Mouse (Mus musculus) adrenal gland, adult 2 months (tissue): ENCODE measurements around the gene Timm17a. TPM values are rescaled to one million over a fixed set of nuclear protein-coding genes. Genes with fewer than 3 reads are reported as not detected.

Experiments
- DNase-seq: peaks from one replicate; pipeline ENCODE4 v3.0.0; 2021
- long read RNA-seq: library from polyadenylated mRNA; stranded (forward); transcript quantifications from one replicate; pipeline ENCODE4 v2.0.0, GENCODE M21; 2021
- polyA plus RNA-seq: library from polyadenylated mRNA; depleted of rRNA; stranded (reverse); fragments of >200 nt; gene quantifications from 2 replicates; pipeline ENCODE4 v1.2.3, GENCODE M21; 2012; rRNA removed
- total RNA-seq, 2 experiments: library from RNA; stranded (reverse); gene quantifications; 2 replicates each; pipeline ENCODE4 v1.2.3; 2021

Timm17a gene
- total RNA-seq (100 to 1,000 TPM; 174 to 237 TPM), polyA plus RNA-seq (40.7 and 54.2 TPM in 2 replicates)
- long read RNA-seq, full-length matches to known transcripts = 114 of 123 reads
- long read RNA-seq, partial matches to known transcripts = 3 of 123 reads
- long read RNA-seq, other reads (novel, unspliced or antisense) = 6 of 123 reads

DNA sequence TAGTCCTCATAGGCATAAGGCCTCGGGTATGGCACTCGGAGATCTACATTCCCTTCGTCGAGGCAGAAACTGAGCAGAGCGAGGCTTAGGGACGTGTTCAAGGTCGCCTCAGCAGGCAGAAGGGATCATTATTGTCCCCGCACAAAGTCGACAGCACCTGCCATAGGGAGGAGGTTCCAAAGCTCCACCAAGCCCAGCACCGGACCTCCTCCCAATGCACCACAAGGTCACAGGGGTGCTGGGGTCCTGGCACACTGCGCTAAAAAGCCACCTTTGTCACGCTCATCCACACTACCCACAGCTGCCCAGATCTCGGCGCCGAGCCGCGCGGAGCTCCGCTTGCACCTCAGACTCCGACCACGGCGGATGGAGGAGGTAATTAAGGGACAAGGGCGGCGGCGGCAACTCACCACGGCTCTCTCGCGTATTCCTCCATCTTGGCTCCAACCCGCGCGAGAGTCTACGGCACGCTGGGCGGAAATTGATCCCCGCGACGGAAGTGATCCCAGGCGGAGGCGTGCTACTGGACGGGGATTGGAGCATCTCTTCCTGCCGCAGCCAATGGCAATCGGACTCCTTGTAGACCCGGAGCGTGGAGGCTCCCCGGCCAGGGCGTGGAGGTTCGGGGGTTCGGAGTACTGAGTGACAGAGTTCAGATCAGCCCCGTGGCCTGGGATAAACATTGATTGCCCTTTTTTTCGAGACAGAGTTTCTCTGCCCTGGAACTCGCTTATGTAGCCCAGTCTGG, at the start of gene Timm17a:
Gene Timm17a, minus strand, starts transcription at position 495 of the 748 bp plus-strand sequence.
- DNase-seq = peak; percentile 95

DNA sequence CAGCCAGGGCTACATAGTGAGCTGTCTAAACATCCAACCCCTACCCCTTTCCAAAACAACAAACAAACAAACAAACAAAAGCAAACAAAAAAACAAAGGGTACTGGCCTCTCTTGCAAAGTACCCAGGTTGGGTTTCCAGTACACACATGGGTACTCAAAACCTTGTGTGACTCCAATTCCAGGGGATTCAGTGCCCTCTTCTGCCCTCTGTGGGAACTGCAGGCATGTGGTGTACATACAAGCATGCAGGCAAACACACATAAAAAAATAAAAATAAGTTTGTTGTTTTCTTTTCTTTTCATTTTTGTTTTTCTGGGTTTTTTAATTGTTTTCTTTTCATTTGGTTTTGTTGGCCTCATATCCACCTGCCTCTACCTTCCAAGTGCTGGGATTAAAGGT, 48.5 kb upstream of the Timm17a start:
- no peak for DNase-seq

DNA sequence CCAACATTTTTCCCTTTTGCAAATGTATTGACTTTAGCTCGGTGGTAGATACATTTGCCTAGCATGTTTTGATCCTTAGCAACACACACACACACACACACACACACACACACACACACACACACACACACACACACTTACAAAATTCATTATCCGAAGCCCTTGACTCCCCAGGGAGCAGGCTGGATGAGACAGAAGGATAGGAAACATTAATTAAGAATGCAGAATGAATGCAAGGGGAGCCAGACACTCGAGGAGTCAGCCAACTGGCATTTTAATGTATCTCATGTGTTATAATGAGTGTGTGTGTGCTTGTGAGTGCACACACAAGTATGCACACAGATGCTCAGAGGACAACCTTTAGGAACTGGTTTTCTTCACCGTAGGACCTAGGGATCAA, 47.9 kb upstream of the Timm17a start:
- no peak for DNase-seq

DNA sequence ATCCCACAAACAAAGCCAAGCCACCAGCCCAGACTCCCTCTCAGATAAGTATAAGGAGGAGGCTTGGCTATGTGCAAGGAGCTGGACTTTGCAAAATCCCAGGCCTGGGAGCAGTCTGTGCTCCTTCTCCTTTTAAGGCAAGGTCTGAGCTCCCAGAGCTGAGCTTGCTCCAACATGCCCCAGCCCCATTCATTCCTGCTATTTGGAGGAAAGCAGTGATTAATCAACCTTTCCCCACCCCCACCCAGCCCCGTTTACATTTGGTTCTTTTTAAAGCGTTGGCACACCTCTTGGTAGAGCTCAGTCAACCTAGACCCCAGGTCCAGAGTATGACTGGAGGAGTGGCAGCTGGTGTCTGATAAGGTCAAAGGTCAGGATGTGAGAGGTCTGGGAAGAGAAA, 45.5 kb upstream of the Timm17a start:
- no peak for DNase-seq

DNA sequence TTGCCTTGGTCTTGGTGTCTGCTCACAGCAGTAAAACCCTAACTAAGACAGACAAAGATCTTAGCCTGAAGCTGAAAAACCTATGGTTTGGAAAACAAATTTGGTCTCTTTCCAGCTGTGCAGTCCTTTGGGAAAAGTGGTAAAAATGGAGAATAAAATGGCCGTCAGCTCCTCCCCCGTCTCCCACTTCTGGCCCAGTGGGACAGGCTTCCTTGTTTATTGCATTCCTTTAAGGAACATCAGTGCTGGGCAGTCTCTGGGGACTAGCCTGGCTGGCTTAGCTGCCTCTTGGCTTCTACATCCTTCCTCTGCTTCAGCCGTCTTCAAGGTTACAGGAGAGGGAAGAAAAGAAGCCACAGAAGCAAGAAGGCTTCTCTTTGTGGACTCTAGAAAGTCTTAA, 38.4 kb upstream of the Timm17a start:
- peak; percentile 34 for DNase-seq

DNA sequence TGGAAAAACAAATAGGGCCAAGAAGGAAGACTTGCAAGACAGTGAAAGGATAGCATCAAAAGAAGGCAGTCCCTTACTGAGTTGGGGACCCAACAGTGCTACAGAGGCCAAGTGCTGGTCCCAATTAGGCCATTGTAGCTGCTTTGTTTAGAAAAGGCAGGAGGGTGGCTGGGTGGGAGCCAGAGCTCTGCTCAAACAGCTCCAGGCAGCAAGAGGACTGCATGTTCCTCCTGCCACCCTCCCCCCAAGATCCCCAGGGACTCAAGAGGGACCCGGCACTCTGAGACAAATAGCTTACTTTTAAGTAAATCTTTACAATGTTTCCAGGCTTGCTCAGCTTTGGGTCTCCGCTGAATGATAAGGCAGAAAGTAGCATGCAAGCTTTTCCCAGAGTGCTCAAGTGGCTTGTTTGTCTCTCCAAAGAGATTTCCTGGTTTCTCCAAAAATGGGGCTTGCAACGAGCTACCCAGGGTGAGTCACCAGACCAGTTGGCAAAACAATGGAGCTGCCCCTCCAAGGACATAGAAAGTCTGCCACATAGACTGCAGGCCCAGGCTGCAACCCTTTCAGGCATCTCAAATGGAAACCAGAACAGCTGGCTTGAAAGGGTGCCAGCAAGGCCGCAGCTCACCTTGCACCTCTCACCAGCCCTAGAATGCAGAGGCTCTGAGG, 34.1 kb upstream of the Timm17a start:
- DNase-seq = peak; percentile 80

DNA sequence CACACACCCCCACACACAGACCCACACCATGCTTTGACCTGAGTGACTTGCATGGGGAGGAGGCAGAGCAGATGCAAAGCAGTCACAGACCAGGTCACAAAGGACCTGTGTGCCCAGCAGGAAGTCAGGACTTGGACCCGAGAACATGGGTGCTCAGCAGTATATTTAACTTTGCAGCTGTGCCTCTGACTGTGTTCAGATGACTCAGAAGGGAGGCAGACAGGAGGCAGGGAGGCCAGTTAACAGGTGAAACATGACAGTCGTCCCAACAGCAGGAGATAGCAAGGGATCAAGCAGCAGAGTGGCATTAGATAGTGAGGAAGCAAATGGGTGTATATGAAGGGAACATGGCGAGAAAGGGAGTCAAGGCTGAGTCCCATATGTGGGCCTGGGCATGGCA, 33.3 kb upstream of the Timm17a start:
- no peak for DNase-seq

DNA sequence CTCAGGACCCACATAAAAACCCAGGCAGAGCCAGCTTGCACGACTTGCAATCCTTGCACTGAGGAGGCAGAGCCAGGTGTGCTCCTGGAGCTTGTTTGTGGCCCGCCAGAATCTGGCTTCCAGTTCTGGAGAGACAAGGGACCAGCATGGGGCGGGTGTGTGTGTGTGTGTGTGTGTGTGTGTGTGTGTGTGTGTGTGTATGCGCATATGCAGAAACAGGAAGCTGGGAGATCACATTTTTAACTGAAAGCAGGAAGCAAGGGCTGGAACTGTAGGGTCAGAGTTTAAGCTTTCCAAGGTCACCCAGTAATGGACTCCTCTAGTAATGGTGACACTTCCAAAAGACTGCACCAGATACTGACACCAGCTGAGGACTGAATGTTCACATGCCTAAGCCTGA, 30.4 kb upstream of the Timm17a start:
- DNase-seq = no peak

DNA sequence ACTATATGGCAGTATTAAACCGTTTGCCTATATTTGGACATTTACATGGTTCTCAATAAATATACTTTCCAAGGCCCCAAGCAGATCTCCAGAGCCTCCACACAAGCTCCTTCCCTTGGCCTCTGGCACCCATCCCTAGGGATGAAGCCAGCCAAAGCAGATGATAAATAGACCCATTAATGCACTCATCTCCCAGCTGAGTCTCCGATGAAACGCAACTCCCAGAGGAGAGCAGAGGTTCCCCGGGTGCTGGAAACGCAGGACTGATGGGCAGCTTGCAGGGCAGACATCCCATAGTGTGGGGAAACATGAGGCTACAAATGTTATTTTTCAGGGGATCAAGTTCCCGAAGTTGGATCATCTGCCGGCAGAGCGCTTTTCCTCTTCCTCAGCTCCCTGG, 28.4 kb upstream of the Timm17a start:
- no peak for DNase-seq

DNA sequence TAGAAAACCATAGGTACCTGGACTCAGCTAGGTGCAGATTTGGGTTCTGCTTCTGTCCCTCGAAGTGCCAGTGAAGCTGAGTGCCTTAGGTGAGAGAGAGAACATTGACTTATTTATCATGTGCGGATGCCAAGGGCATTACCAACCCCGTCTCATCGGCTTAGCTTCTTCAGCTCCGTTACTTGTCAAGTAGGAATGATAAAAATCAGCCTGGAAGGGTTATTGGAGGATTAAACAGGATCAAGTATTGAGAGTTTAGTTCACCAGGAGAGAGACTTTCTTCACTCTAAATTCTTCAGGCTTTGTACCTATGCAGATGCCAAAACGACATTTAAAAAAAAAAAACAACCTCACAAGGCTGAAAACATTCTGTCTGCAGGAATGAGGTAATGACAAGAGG, 17.0 kb upstream of the Timm17a start:
- no peak for DNase-seq

DNA sequence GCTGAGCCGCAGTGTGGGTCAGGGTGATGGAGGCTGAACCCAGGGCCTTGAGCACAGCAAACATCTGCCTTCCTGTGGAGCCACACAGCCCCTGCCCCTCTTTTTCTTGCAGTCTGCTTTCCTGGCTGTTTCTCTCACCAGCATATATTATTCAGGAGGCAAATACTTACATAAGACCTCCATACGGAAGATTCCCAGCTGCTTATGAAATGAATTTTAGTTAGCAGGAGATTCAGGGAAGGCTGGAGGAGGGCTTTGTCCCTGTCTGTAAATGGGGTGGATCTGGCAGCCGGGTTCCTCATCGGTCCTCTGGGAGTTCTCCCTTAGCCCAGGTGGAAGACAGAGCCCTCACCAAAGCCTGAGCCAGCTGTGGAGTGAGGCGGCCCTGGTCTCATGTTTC, 14.8 kb upstream of the Timm17a start:
- no peak for DNase-seq

DNA sequence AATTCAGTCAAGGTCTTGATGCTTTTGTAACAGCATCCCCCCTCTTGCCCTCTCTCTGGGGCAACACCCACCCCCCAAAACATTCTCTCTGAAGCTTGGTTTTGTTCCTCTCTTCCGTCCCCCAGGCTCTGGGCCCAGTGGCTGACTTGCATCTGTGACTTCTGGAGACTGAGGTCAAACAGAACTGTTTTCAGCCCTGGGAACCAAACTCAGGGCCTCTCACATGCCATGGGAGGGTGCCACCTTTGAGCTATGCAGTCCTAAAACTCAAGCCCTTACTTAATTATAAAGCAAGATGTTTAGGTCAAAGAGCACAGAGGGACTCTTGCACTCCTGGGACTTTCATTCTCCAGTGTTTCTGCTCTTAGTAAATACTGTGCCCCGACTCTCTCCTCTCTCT, 12.4 kb upstream of the Timm17a start:
- DNase-seq = no peak

DNA sequence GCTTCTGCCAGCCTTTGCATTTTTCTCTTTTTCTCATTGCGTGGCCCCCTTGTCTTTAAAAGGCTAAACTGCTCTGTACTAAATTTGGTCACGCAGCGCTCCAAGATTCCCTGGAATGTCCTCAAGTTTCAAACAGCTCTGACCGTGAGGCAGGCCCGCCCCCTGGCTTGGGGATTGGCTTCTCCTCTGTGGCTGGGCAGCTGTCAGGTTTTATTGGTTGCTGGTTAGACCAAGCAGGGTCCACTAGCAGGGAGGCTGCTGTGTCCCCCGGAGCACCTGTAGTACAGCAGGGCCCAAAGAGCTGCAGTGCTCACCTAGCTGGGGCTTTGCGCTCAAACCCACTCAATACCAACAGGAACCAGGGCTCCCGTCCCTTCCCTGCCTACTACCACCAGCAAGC, 11.0 kb upstream of the Timm17a start, which contains the start of gene Lmod1:
Gene Lmod1, plus strand, starts transcription at position 237 of the 400 bp plus-strand sequence.
- peak; percentile 15 for DNase-seq

DNA sequence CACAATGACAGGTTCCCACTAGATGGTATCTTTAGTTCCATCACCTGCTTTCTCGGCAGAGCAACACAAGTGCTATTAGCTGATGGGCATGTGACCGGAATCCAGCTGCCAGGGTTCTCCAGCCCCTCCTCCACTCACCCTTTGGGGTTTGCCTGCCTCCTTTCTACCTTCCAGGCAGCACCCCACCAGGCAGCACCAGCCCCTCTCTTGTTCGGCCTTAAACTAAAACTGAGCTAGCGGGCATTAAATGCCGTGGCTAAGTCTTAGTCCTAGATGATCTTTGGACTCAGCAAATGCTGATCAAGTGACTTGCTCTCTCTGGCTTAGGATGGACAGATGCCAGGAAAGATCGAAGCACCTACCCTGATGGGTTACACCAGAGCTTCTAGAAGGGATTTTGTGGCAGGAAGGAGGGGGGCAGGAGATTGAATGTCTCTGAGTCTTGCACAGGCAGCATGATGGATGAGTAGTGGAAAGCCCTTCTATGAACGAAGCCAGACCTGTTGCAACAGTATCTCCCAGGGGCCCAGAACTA, 9.9 kb upstream of the Timm17a start:
- DNase-seq = no peak

DNA sequence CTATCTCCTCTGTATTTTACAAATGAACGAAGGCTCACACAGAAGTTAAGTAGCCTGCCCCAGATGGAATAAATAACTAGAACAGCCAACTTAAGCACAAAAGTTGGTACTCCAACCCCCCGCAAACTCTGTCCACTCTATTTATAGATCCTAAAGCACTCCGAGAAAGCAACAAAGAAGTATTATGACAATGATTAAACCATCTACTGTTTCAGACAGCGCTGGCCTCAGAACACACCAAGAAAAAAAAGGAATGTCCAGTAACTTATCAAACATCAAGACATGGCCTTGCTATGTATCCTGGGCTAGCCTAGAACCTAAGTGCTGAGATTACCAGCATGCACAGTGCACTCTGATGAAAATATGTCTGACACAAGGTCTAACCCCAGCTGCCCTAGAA, 1.4 kb downstream of the Timm17a start:
- DNase-seq = no peak

DNA sequence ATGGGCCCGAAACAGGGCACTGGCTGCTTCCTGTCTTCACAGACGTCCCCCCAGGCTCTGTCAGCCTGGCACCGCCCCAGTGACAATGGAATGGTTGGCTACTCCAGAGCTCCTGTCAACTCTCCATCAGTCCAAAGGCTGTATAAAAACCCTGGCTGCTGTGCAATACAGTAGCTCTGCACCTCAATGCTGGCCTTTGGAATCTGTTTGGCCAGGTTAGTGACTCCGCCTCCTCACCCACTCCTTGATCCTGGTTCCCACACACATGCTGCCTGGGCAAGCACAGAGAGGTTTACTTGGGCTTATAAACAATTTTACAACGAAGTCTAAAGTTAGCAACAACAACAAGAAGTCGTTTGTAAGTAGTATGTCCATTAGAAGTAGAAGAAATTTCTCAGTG, 2.2 kb downstream of the Timm17a start:
- DNase-seq = peak; percentile 14

DNA sequence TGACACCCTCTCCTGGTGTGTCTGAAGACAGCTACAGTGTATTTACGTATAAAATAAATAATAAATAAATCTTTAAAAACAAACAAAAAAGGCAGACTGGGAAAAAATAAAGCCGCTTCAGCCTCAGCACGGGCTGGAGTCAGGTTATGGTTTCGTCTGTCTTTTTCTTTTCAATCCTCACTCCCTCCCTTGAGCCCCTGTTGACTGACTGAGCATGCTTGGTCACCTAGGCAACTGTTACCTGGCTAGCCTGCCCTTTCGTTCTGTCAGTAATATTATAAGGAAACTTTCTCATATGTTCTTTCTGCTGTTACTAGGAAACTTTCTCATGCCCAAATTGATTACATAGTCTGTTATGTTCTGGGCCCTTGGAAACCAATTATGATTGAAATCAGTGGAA, 22.7 kb downstream of the Timm17a start:
- DNase-seq = no peak

DNA sequence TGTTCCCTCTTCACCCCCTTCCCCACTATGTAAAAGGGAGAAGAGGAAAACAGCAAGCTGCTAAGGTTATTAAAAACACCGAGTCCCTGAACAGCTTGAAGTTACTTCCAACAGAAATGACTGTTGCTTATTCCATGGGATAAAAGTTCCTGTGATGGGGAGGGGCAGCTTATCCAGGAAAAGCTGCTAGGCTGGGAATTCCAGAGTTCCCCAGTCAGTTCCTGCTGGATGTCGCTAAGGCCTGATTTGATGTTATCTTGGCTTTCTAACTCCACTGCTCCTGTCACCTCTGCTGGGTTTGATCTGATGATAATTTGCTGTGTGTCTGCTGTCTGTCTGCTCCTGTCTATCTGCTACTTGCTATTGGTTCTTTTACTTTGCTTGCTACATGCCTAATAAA, 27.3 kb downstream of the Timm17a start:
- no peak for DNase-seq

DNA sequence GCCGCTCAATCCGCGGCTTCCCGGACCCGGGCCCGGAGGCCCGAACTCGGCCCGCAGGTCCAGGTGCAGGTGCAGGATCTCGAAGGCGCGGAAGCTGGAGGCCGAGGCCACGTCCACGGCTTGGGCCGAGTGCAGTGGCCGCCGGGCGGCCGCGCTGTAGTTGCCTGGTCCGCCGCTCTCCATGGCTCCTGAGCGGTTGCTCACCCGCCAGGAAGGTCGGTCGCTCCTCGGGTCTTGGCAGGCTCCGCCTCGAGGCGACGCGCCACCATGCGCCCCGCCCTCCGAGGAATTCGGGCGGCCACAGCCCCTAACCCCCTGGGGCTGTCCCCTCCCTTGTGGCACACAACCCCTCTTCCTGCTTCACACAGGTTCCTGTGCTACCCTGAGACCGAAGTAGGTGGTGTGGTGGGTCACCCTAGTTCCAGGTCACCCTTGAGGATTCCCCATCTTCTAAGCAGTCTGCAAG, 29.7 kb downstream of the Timm17a start, which contains the start of gene Rnpep:
Gene Rnpep, minus strand, starts transcription at position 259 of the 466 bp plus-strand sequence.
- peak; percentile 89 for DNase-seq

DNA sequence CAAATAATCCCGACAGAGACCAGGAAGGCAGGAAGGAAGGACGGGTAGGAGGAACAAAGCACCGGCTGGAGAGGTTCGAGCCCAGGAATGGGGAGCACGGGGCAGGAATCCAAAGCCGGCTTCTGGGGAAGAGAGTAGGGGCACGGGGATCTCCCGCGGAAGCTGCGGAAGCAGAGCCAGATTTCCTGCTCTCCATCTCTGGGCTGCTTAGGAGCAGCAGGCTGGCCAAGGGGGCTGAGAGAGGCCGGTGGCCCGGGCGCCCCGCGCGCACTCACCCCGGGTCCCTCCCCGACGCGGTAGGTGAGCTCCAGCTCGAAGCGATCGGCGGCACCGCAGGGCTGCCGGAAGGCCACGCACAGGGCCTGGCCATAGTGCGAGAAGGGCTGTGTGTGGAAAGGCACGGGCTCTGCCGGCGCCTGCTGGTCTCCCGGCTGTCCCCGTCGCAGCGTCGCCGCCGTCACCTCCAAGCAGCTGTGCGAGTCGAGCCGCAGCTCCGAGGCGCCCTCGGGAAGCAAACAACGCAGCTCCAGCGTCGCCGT, 30.2 kb downstream of the Timm17a start:
- no peak for DNase-seq

DNA sequence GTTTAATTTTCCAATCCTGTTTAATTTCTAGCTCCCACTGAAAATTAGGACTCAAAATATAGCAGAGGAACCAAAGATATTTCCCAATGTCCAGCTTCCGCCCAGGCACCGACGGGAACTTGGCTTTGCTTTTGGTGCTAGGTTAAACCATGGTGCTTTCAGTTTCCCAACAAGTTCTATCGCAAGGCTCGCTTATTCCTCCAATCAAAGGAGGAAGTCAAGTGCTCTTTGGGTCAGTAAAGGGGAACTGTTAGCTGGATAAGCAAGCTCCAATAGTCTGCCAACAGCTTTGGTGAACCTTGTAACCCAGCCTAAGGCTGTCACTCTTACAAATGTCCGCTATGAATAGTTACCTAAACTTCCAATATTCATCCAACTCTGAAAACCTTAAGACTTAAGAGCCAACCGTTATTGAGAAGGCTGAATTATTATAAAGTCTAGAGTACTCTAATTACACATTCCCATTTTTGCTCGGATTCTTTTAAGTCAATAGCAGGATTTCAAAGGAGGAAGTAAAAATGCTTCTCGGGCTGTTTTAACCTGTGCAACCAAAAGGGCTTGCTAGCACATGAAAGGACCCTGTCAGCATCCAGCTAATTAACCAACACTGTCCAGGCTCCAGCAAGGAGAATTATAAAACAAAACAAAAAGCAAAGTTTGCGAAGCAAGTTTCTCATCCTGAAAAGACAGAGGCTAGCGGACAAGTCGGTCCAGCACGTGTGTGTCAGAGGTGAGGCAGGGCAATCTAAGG, 30.9 kb downstream of the Timm17a start:
- peak; percentile 53 for DNase-seq

DNA sequence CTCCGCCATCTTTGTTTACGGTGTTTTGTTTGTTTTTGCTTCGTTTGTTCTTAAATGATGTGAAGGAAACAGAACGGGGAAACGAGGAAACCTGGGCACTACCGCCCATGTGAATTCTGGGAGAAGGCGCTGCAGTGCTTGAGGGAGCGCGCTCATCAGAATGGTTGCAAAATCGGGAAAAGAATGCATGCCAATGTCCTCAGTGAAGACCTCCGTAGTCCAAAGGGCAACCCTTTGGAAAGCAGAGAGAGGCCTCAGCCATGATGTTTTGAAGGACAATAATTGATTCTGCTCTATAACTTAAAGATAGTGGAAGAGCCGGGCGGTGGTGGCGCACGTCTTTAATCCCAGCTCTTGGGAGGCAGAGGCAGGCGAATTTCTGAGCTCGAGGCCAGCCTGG, 31.7 kb downstream of the Timm17a start:
- DNase-seq = no peak
